Comparison of ENCODE assay signal across 37 mouse cellular contexts in the genomic region with DNA sequence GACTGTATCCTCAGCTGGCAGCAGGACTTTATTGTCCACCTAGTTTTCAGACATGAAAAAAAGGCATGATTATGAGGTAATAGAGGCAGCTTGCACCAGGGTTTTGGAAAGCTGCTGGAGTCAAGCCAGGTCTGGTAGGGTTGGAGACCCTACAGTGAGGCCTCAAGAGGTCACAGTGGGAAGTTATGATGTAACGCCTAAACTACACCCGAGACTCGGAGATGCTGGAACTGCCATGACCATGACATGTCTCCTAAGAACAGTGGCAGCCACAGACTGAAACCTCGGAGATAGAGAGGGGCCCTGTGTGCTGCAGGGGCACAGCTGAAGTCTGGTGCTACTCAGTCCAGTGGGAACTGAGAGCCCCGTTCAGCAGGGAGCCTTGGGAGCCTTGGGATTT. TPM values are rescaled to one million over a fixed set of nuclear protein-coding genes. Genes with fewer than 3 reads are reported as not detected.
"Had no signal": no experiment of that assay in that cellular context is flagged by ENCODE, and none has a peak within 500 bp of the region (broad histone marks: within the 10 kb centered on the region; RNA-seq: fewer than 3 reads in every experiment).

Gene 4930595D18Rik (minus strand): TSS at position 16 of the 400 bp plus-strand sequence.

- H3K9ac ChIP-seq: heart, embryonic 12.5 days; hindbrain, embryonic 12.5 days; hindbrain, embryonic 14.5 days; intestine, embryonic 15.5 days; limb, embryonic 12.5 days; liver, embryonic 13.5 days had no signal

- H3K4me3 ChIP-seq: heart, embryonic 12.5 days; hindbrain, embryonic 10.5 days; hindbrain, embryonic 12.5 days; intestine, embryonic 15.5 days; layer of hippocampus, adult 2 months; limb, embryonic 10.5 days; limb, embryonic 12.5 days; liver, embryonic 13.5 days had no signal

- H3K27ac ChIP-seq: hindbrain, embryonic 10.5 days; hindbrain, embryonic 12.5 days; hindbrain, embryonic 14.5 days; intestine, embryonic 15.5 days; layer of hippocampus, adult 2 months; limb, embryonic 10.5 days; limb, embryonic 12.5 days; liver, embryonic 13.5 days had no signal

- H3K4me1 ChIP-seq: hindbrain, embryonic 10.5 days; hindbrain, embryonic 12.5 days; intestine, embryonic 15.5 days; limb, embryonic 10.5 days had no signal

- ATAC-seq: hindbrain, embryonic 16.5 days; inflammation-experienced regulatory T-cells, adult 6 months; intestine, embryonic 15.5 days; intestine, postnatal 0 days had no signal

- H3K9me3 ChIP-seq: heart, embryonic 12.5 days; hindbrain, embryonic 10.5 days; hindbrain, embryonic 12.5 days; intestine, embryonic 15.5 days; limb, embryonic 10.5 days; limb, embryonic 12.5 days; liver, embryonic 13.5 days had no signal

- H3K4me2 ChIP-seq: heart, embryonic 12.5 days; hindbrain, embryonic 12.5 days; hindbrain, embryonic 14.5 days; intestine, embryonic 15.5 days; limb, embryonic 12.5 days; liver, embryonic 11.5 days; liver, embryonic 13.5 days had no signal

- H3K27me3 ChIP-seq: heart, embryonic 12.5 days; hindbrain, embryonic 12.5 days; intestine, embryonic 15.5 days; limb, embryonic 12.5 days; liver, embryonic 13.5 days had no signal

- H3K36me3 ChIP-seq: heart, embryonic 12.5 days; intestine, embryonic 15.5 days; limb, embryonic 10.5 days; limb, embryonic 12.5 days; liver, embryonic 13.5 days had no signal

- DNase-seq: gastrocnemius, postnatal 14 days; gastrocnemius, postnatal 36 days; heart, adult 18-20 months; heart, postnatal 10 days; heart, postnatal 4 days; kidney, adult 18-20 months; kidney, adult 8-10 months; kidney, postnatal 10 days; kidney, postnatal 25 days; kidney, postnatal 4 days; layer of hippocampus, adult 9-11 months; layer of hippocampus, postnatal 36 days; liver; liver, embryonic 13.5 days had no signal

RNA-seq across cellular contexts. Expression of gene 4930595D18Rik, which starts in this region (rescaled TPM):
- total RNA-seq: gastrocnemius, adult 18-20 months; gastrocnemius, adult 8-10 months; gastrocnemius, postnatal 14 days; gastrocnemius, postnatal 36 days; heart, adult 18-20 months; heart, postnatal 10 days; heart, postnatal 25 days; heart, postnatal 4 days; layer of hippocampus, adult 2 months; layer of hippocampus, postnatal 36 days; left cerebral cortex, adult 18-20 months; left cerebral cortex, postnatal 14 days; left cerebral cortex, postnatal 36 days had no signal
- polyA plus RNA-seq: gonadal fat pad, adult 2 months; heart, embryonic 12.5 days; heart, embryonic 14.5 days; heart, embryonic 16.5 days; hindbrain, embryonic 10.5 days; hindbrain, embryonic 12.5 days; hindbrain, embryonic 14.5 days; intestine, embryonic 15.5 days; intestine, postnatal 0 days; kidney, embryonic 14.5 days; kidney, embryonic 16.5 days; limb, embryonic 10.5 days; limb, embryonic 12.5 days; liver, embryonic 11.5 days; liver, embryonic 13.5 days had no signal
